Mouse (Mus musculus) E14TG2a.4 (cell line): ENCODE data around the gene Kcnc2.

Experiments
- CTCF ChIP-seq: conservative IDR thresholded peaks from 2 replicates; pipeline ENCODE4 v1.5.1; 2014; ENCODE audit warnings: low read length
- NANOG ChIP-seq: IDR thresholded peaks from 2 replicates; pipeline ENCODE4 v1.6.1; 2014; ENCODE audit warnings: borderline replicate concordance, low read length, mixed read lengths

- TF ChIP-seq CTCF (no peak), NANOG (no peak)
Observed at GRCm38 (mm10) chr10:112378465-112378864, 107.5 kb downstream of the Kcnc2 start.
